Mouse (Mus musculus): Measurements from ENCODE around the gene Zscan18. TPM values are rescaled to one million over a fixed set of nuclear protein-coding genes. Genes with fewer than 3 reads are reported as not detected.
"Not testable (repeated sequence)": the region's sequence is repeated elsewhere in the genome, so short reads cannot be mapped to it uniquely, and the experiment has no call there.

Zscan18 gene
- total and polyA plus RNA-seq, 3 experiments = 0.04 TPM; not detected in 2

DNA sequence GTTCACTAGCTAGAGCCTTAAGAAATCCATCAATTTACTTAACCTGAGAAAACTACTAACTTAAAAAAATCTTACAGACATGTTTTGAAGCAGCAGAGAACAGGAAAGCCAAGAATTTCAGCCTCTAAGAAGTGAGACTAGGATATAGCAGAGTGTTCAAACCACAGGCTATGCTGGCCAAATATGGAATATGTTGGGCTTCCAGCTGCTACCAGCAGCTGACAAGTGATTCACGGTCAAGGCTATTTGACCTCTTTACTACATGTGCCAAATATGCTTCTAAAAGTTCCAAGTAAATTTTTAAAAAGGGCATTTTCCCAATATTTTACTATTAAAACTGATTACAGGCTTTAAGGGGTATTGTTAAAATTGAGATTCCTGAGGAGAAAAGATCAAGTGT is 3.9 kb downstream of the Zscan18 start:
- Histone ChIP-seq H3K27ac (ENCODE audit: control insufficient read depth, low read depth, low read length) (no peak overlapping the region), H3K9ac (ENCODE audit: control insufficient read depth, low read depth, low read length, poor library complexity, severe bottlenecking) (no peak overlapping the region), H3K4me3 (ENCODE audit: control insufficient read depth in 1 of 2, insufficient read depth in 1 of 2, low read depth in 2 of 2, low read length in 2 of 2) (no peak overlapping the region), H3K36me3 (ENCODE audit: control insufficient read depth in 1 of 2, insufficient read depth in 2 of 2, low read length in 2 of 2) (no peaks in the 10 kb centered on the region; a peak in 1 of 4 replicates), H3K27me3 (ENCODE audit: control insufficient read depth in 1 of 2, insufficient read depth in 2 of 2, low read length in 2 of 2) (no peaks in the 10 kb centered on the region), H3K4me1 (ENCODE audit: control insufficient read depth in 1 of 2, insufficient read depth in 2 of 2, low read length in 2 of 2) (no peaks in the 10 kb centered on the region), H3K79me2 (ENCODE audit: control insufficient read depth, insufficient read depth, low read length, poor library complexity) (no peaks in the 10 kb centered on the region), H3K9me3 (replicated peaks; ENCODE audit: insufficient read depth, low read length) (no peaks in the 10 kb centered on the region)
- no peak for DNase-seq (ENCODE audit: low read depth, low spot score)
- TF ChIP-seq MYB (IDR thresholded peaks at IDR 0.05; ENCODE audit: low read depth, low read length) = no peak
- TF ChIP-seq JUND (IDR thresholded peaks at IDR 0.05; ENCODE audit: low read depth, low read length) = no peak

DNA sequence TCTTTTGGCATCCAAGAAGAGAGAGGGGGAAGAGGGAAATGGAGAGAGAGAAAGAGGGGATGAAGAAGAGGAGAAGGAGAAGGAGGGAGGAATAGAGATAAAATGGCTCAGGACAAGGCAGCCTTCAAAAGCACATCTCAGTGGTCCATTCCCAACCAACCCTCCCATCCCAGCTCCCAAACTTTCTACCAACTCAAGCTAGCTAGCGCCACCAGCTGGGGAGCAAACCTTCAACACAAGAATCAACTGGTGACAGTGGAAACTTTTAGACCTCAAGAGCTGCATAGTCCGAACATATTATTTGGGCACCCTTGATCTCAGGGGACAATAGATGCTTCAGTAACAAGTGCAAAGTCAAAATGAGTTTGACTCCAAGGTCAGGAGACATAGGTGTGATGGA is 5.5 kb downstream of the Zscan18 start:
- Histone ChIP-seq H3K9ac (ENCODE audit: control insufficient read depth, low read depth, low read length, poor library complexity, severe bottlenecking) (no peak overlapping the region), H3K27me3 (ENCODE audit: control insufficient read depth in 1 of 2, insufficient read depth in 2 of 2, low read length in 2 of 2) (no peaks in the 10 kb centered on the region), H3K79me2 (ENCODE audit: control insufficient read depth, insufficient read depth, low read length, poor library complexity) (no peaks in the 10 kb centered on the region), H3K9me3 (replicated peaks; ENCODE audit: insufficient read depth, low read length) (no peaks in the 10 kb centered on the region), H3K27ac (ENCODE audit: control insufficient read depth, low read depth, low read length) (no peak overlapping the region), H3K4me1 (ENCODE audit: control insufficient read depth in 1 of 2, insufficient read depth in 2 of 2, low read length in 2 of 2) (no peaks in the 10 kb centered on the region), H3K36me3 (ENCODE audit: control insufficient read depth in 1 of 2, insufficient read depth in 2 of 2, low read length in 2 of 2) (no peaks in the 10 kb centered on the region; a peak in 1 of 4 replicates), H3K4me3 (ENCODE audit: control insufficient read depth in 1 of 2, insufficient read depth in 1 of 2, low read depth in 2 of 2, low read length in 2 of 2) (no peak overlapping the region)
- no peak for TF ChIP-seq MAFK (IDR thresholded peaks at IDR 0.05; ENCODE audit: borderline replicate concordance, low read depth, low read length)
- TF ChIP-seq RAD21 (IDR thresholded peaks at IDR 0.05; ENCODE audit: low read depth, low read length) = no peak
- TF ChIP-seq RCOR1 (IDR thresholded peaks at IDR 0.05; ENCODE audit: low read depth, low read length) = no peak
- no peak for TF ChIP-seq SIN3A (IDR thresholded peaks at IDR 0.05; ENCODE audit: low read length)
- no peak for TF ChIP-seq CHD1 (IDR thresholded peaks at IDR 0.05; ENCODE audit: low read depth, low read length)
- no peak for TF ChIP-seq TBP (IDR thresholded peaks at IDR 0.05; ENCODE audit: low read depth, low read length)
- TF ChIP-seq CTCF (IDR thresholded peaks at IDR 0.05 in 2 of 3, conservative IDR thresholded peaks at IDR 0.05 in 1 of 3; ENCODE audit: control insufficient read depth in 1 of 3, insufficient read depth in 1 of 3, low read depth in 2 of 3, low read length in 3 of 3, poor library complexity in 1 of 3, severe bottlenecking in 1 of 3) = no peak
- no peak for TF ChIP-seq NELFE (IDR thresholded peaks at IDR 0.05; ENCODE audit: low read depth, low read length)
- TF ChIP-seq EP300 (IDR thresholded peaks at IDR 0.05; ENCODE audit: low read depth in 1 of 2, low read length in 2 of 2) = no peak
- TF ChIP-seq ZC3H11A (IDR thresholded peaks at IDR 0.05; ENCODE audit: low read depth, low read length) = no peak
- no peak for TF ChIP-seq TCF12 (IDR thresholded peaks at IDR 0.05; ENCODE audit: low read depth, low read length)
- no peak for TF ChIP-seq MEF2A (IDR thresholded peaks at IDR 0.05; ENCODE audit: extremely low read depth, insufficient replicate concordance, low read depth, low read length, poor library complexity, severe bottlenecking)
- no peak for TF ChIP-seq UBTF (IDR thresholded peaks at IDR 0.05; ENCODE audit: borderline replicate concordance, insufficient read depth, low read depth, low read length)
- no peak for TF ChIP-seq BHLHE40 (IDR thresholded peaks at IDR 0.05; ENCODE audit: borderline replicate concordance, low read depth, low read length)
- TF ChIP-seq USF1 (IDR thresholded peaks at IDR 0.05; ENCODE audit: low read depth, low read length) = no peak
- no peak for TF ChIP-seq USF2 (IDR thresholded peaks at IDR 0.05; ENCODE audit: borderline replicate concordance in 1 of 2, insufficient read depth in 1 of 2, low read depth in 1 of 2, low read length in 2 of 2)
- TF ChIP-seq SMC3 (IDR thresholded peaks at IDR 0.05; ENCODE audit: low read depth, low read length) = no peak
- no peak for DNase-seq (ENCODE audit: low read depth, low spot score)

DNA sequence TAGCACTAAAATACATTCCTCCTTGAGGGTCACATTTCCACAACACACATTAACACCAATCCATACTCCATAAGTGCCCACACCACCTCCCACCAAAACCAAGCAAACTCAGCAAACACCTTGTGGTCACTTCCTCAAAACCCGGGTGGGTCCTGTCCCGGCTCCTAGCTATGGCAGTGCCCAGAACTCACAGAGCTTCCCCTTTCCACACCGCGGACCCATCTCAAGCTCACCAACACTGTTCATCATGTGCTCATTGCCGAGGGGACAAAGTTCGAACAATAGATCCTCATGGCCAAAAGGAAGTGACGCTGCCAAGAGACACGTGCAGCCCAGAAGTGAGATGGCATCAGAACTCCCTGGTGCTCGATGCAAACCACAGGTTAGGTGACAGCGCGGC is 10.8 kb downstream of the Zscan18 start:
- not testable (repeated sequence) for H3K9ac ChIP-seq (ENCODE audit: control insufficient read depth, low read depth, low read length, poor library complexity, severe bottlenecking); H3K9me3 ChIP-seq (replicated peaks; ENCODE audit: insufficient read depth, low read length); H3K27ac ChIP-seq (ENCODE audit: control insufficient read depth, low read depth, low read length); DNase-seq (ENCODE audit: low read depth, low spot score); H3K79me2 ChIP-seq (ENCODE audit: control insufficient read depth, insufficient read depth, low read length, poor library complexity); H3K4me1 ChIP-seq (ENCODE audit: control insufficient read depth in 1 of 2, insufficient read depth in 2 of 2, low read length in 2 of 2); H3K4me3 ChIP-seq (ENCODE audit: control insufficient read depth in 1 of 2, insufficient read depth in 1 of 2, low read depth in 2 of 2, low read length in 2 of 2); H3K36me3 ChIP-seq (ENCODE audit: control insufficient read depth in 1 of 2, insufficient read depth in 2 of 2, low read length in 2 of 2); H3K27me3 ChIP-seq (ENCODE audit: control insufficient read depth in 1 of 2, insufficient read depth in 2 of 2, low read length in 2 of 2)

All from MEL (cell line).